7 mouse cellular contexts compared by ENCODE assay signal in genomic region chr5:138116255-138117198, GRCm38 (mm10). TPM values are rescaled to one million over a fixed set of nuclear protein-coding genes. Genes with fewer than 3 reads are reported as not detected.
DNase-seq lines count a peak whose midpoint lies in the region; ATAC-seq lines count a peak whose summit lies in the region.

Gene Zscan21 (plus strand): TSS chr5:138116903.

- H3K27me3 ChIP-seq in embryonic facial prominence, embryonic 12.5 days: no peaks in the 10 kb centered on the region
- no peaks in the 10 kb centered on the region for H3K27me3 ChIP-seq in limb, embryonic 11.5 days (ENCODE audit: control insufficient read depth, insufficient read depth, low read length)
- H3K27me3 ChIP-seq in midbrain, embryonic 14.5 days (ENCODE audit: control insufficient read depth, insufficient read depth, low read length): no peaks in the 10 kb centered on the region

- peak; percentile 92 for ATAC-seq in embryonic facial prominence, embryonic 12.5 days (ENCODE audit: insufficient number of reproducible peaks, insufficient read depth, low FRiP score, low TSS enrichment)
- ATAC-seq in limb, embryonic 11.5 days (ENCODE audit: insufficient number of reproducible peaks, low FRiP score, low TSS enrichment, low read depth): peak; percentile 92
- ATAC-seq in midbrain, embryonic 14.5 days (ENCODE audit: low FRiP score, low TSS enrichment): peak; percentile 91

- peaks cover 15% of the 10 kb centered on the region for H3K36me3 ChIP-seq in embryonic facial prominence, embryonic 12.5 days
- H3K36me3 ChIP-seq in limb, embryonic 11.5 days (ENCODE audit: control insufficient read depth, insufficient read depth, low read length): no peaks in the 10 kb centered on the region
- peaks cover 10% of the 10 kb centered on the region for H3K36me3 ChIP-seq in midbrain, embryonic 14.5 days (ENCODE audit: control insufficient read depth, insufficient read depth, low read length)

- H3K27ac ChIP-seq in embryonic facial prominence, embryonic 12.5 days: peak within 1 kb of the TSS; percentile 91
- H3K27ac ChIP-seq in limb, embryonic 11.5 days (replicated peaks; ENCODE audit: low read depth, low read length): peak within 1 kb of the TSS; percentile 78
- H3K27ac ChIP-seq in midbrain, embryonic 14.5 days (replicated peaks; ENCODE audit: low read depth, low read length): peak within 1 kb of the TSS; percentile 94

- WGBS in embryonic facial prominence, embryonic 12.5 days: 7% methylated on average over 38 of the region's 38 CpGs
- WGBS in limb, embryonic 11.5 days: 7% methylated on average over 38 of the region's 38 CpGs
- 6% methylated on average over 38 of the region's 38 CpGs for WGBS in midbrain, embryonic 14.5 days

- DNase-seq in adrenal gland, postnatal 25 days: peak; percentile 89
- peak; percentile 99 for DNase-seq in heart, adult 11 months
- DNase-seq in kidney, adult 18-20 months: peak; percentile 93
- DNase-seq in limb, embryonic 11.5 days (ENCODE audit: low spot score): peak; percentile 93
- DNase-seq in midbrain, embryonic 14.5 days: peak; percentile 97
- peak; percentile 75 to 84 for DNase-seq in spleen, adult 18-20 months

- H3K4me3 ChIP-seq in embryonic facial prominence, embryonic 12.5 days: peak within 1 kb of the TSS; percentile 59
- H3K4me3 ChIP-seq in limb, embryonic 11.5 days (ENCODE audit: low read depth, low read length): peak within 1 kb of the TSS; percentile 61
- H3K4me3 ChIP-seq in midbrain, embryonic 14.5 days (replicated peaks; ENCODE audit: low read depth, low read length): peak within 1 kb of the TSS; percentile 70

- no peaks in the 10 kb centered on the region for H3K9me3 ChIP-seq in embryonic facial prominence, embryonic 12.5 days
- no peaks in the 10 kb centered on the region for H3K9me3 ChIP-seq in limb, embryonic 11.5 days (ENCODE audit: control insufficient read depth, low read length)
- H3K9me3 ChIP-seq in midbrain, embryonic 14.5 days (ENCODE audit: control insufficient read depth, low read length): no peaks in the 10 kb centered on the region

- peak within 1 kb of the TSS; percentile 60 for H3K9ac ChIP-seq in embryonic facial prominence, embryonic 12.5 days
- peak within 1 kb of the TSS; percentile 70 for H3K9ac ChIP-seq in limb, embryonic 11.5 days (ENCODE audit: low read length)
- H3K9ac ChIP-seq in midbrain, embryonic 14.5 days (replicated peaks; ENCODE audit: low read length): peak within 1 kb of the TSS; percentile 74

- H3K4me1 ChIP-seq in embryonic facial prominence, embryonic 12.5 days: peaks cover 5% of the 10 kb centered on the region; the same call in 1 of the 2 replicates
- H3K4me1 ChIP-seq in limb, embryonic 11.5 days (ENCODE audit: control insufficient read depth, insufficient read depth, low read length): peaks cover 4% of the 10 kb centered on the region; the same call in 1 of the 2 replicates
- peaks cover 14% of the 10 kb centered on the region for H3K4me1 ChIP-seq in midbrain, embryonic 14.5 days (ENCODE audit: control insufficient read depth, insufficient read depth, low read length)

- H3K4me2 ChIP-seq in embryonic facial prominence, embryonic 12.5 days (replicated peaks): peak within 1 kb of the TSS; percentile 58
- H3K4me2 ChIP-seq in limb, embryonic 11.5 days (ENCODE audit: low read depth, severe bottlenecking): peak within 1 kb of the TSS; percentile 63
- H3K4me2 ChIP-seq in midbrain, embryonic 14.5 days (ENCODE audit: low read length): peak within 1 kb of the TSS; percentile 78

RNA-seq across cellular contexts. Expression of gene Zscan21, which starts in this region (rescaled TPM):
- total RNA-seq in adrenal gland, postnatal 25 days (2021): 18.9 and 19.8 TPM in 2 replicates
- polyA plus RNA-seq in embryonic facial prominence, embryonic 12.5 days (2016; fragmentation: Nextera tagmentation; extraction: Ambion mirVana): 80.7 and 85.4 TPM in 2 replicates
- 94.4 and 96.4 TPM in 2 replicates for polyA plus RNA-seq in limb, embryonic 11.5 days (2014; fragmentation: Nextera tagmentation; extraction: Ambion mirVana)
- polyA plus RNA-seq in midbrain, embryonic 14.5 days (2014; fragmentation: Nextera tagmentation; extraction: Ambion mirVana): 94.0 and 113 TPM in 2 replicates

Comparison
In these comparisons a context has a peak if more than half of its experiments do, and no peak if none do; other contexts are left out.
1. Peak in every context shown above with its lines: DNase-seq, ATAC-seq, H3K4me3 ChIP-seq and H3K27ac ChIP-seq.